Mouse (Mus musculus): ENCODE measurements around the gene Gm17087. TPM values are rescaled to one million over a fixed set of nuclear protein-coding genes. Genes with fewer than 3 reads are reported as not detected.
A peak's percentile ranks its signal among the peaks of the same experiment; 100 is the strongest.

The Gm17087 gene
- total RNA-seq, 2 experiments from 2014 or later = not detected

- no peak for DNase-seq (ENCODE audit: low spot score in 2 of 2)
Measured at GRCm38 (mm10) chr17:8546366-8546765, 20.4 kb downstream of the Gm17087 start.

- no peak for DNase-seq (ENCODE audit: low spot score in 2 of 2)
Measured at GRCm38 (mm10) chr17:8541974-8542538, 24.7 kb downstream of the Gm17087 start.

- no peak for DNase-seq (ENCODE audit: low spot score in 2 of 2)
Measured at GRCm38 (mm10) chr17:8538102-8538501, 28.6 kb downstream of the Gm17087 start.

- DNase-seq (ENCODE audit: low spot score in 2 of 2) = no peak
Measured at GRCm38 (mm10) chr17:8536522-8536921, 30.2 kb downstream of the Gm17087 start.

- no peak for DNase-seq (ENCODE audit: low spot score in 2 of 2)
Measured at GRCm38 (mm10) chr17:8533828-8534227, 32.9 kb downstream of the Gm17087 start.

GRCm38 (mm10) chr17:8532609-8533008, 34.1 kb downstream of the Gm17087 start:
- DNase-seq (ENCODE audit: low spot score in 2 of 2) = no peak

GRCm38 (mm10) chr17:8528641-8529040, 38.1 kb downstream of the Gm17087 start:
- DNase-seq (ENCODE audit: low spot score in 2 of 2) = no peak

- DNase-seq (ENCODE audit: low spot score in 2 of 2) = peak in 1 of 2 experiments; percentile 38
Measured at GRCm38 (mm10) chr17:8526815-8527261, 39.9 kb downstream of the Gm17087 start.

- DNase-seq (ENCODE audit: low spot score in 2 of 2) = peak in 1 of 2 experiments; percentile 37
Measured at GRCm38 (mm10) chr17:8525971-8526740, 40.6 kb downstream of the Gm17087 start.

- peak; percentile 54 to 56 for DNase-seq (ENCODE audit: low spot score in 2 of 2)
Measured at GRCm38 (mm10) chr17:8525225-8525721, 41.5 kb downstream of the Gm17087 start, which contains the start of gene Pde10a. Gene Pde10a (plus strand): TSS chr17:8525372.

GRCm38 (mm10) chr17:8524387-8525165, 42.2 kb downstream of the Gm17087 start:
- DNase-seq (ENCODE audit: low spot score in 2 of 2) = peak; percentile 77 to 84

- no peak for DNase-seq (ENCODE audit: low spot score in 2 of 2)
Measured at GRCm38 (mm10) chr17:8523986-8524385, 42.8 kb downstream of the Gm17087 start.

- no peak for DNase-seq (ENCODE audit: low spot score in 2 of 2)
Measured at GRCm38 (mm10) chr17:8516006-8516405, 50.7 kb downstream of the Gm17087 start.

Other genes starting within 250 kb of the Gm17087 start
- gene Prr18, start 229.5 kb downstream of the Gm17087 start, total RNA-seq (2021) = 10 to 100 TPM in 1 of 2 experiments, 1 to 10 TPM in 1; 9.3 to 11.1 TPM
- under 1 TPM; 0.87 to 0.89 TPM for gene T2, start 211.0 kb downstream of the Gm17087 start, total RNA-seq (2021)
- 1 to 10 TPM in 1 of 2 experiments, not detected in 1; 1.1 TPM for gene T, start 132.5 kb downstream of the Gm17087 start, total RNA-seq (2021)
- gene Pde10a, start 41.6 kb downstream of the Gm17087 start, total RNA-seq (2021) = 10 to 100 TPM; 59.6 to 61.8 TPM

Data from layer of hippocampus, postnatal 10 days (tissue).